Mouse (Mus musculus): ENCODE data around the gene Zfp362.

The Zfp362 gene

GRCm38 (mm10) chr4:128801675-128802465, 4.0 kb downstream of the Zfp362 start:
- DNase-seq (ENCODE audit: low spot score) = no peak

- no peak for DNase-seq (ENCODE audit: low spot score)
These were observed 9.1 kb downstream of the Zfp362 start for GRCm38 (mm10) chr4:128796788-128797187.

GRCm38 (mm10) chr4:128795596-128795995, 10.2 kb downstream of the Zfp362 start:
- no peak for DNase-seq (ENCODE audit: low spot score)

- no peak for DNase-seq (ENCODE audit: low spot score)
These were observed 11.6 kb downstream of the Zfp362 start for GRCm38 (mm10) chr4:128794198-128794597.

GRCm38 (mm10) chr4:128793710-128794109, 12.1 kb downstream of the Zfp362 start:
- DNase-seq (ENCODE audit: low spot score) = no peak

- no peak for DNase-seq (ENCODE audit: low spot score)
These were observed 16.2 kb downstream of the Zfp362 start for GRCm38 (mm10) chr4:128789646-128790045.

- DNase-seq (ENCODE audit: low spot score) = no peak
These were observed 17.7 kb downstream of the Zfp362 start for GRCm38 (mm10) chr4:128788108-128788507.

- DNase-seq (ENCODE audit: low spot score) = no peak
These were observed 18.6 kb downstream of the Zfp362 start for GRCm38 (mm10) chr4:128787023-128787939.

GRCm38 (mm10) chr4:128785921-128786654, 19.8 kb downstream of the Zfp362 start:
- no peak for DNase-seq (ENCODE audit: low spot score)

GRCm38 (mm10) chr4:128784950-128785631, 20.8 kb downstream of the Zfp362 start:
- no peak for DNase-seq (ENCODE audit: low spot score)

GRCm38 (mm10) chr4:128782645-128783044, 23.2 kb downstream of the Zfp362 start:
- no peak for DNase-seq (ENCODE audit: low spot score)

GRCm38 (mm10) chr4:128782037-128782436, 23.8 kb downstream of the Zfp362 start:
- no peak for DNase-seq (ENCODE audit: low spot score)

GRCm38 (mm10) chr4:128777593-128777992, 28.3 kb downstream of the Zfp362 start:
- no peak for DNase-seq (ENCODE audit: low spot score)

GRCm38 (mm10) chr4:128776568-128777289, 29.1 kb downstream of the Zfp362 start:
- peak; percentile 73 for DNase-seq (ENCODE audit: low spot score)

- DNase-seq (ENCODE audit: low spot score) = peak; percentile 65
These were observed 31.4 kb downstream of the Zfp362 start for GRCm38 (mm10) chr4:128774467-128774866.

- DNase-seq (ENCODE audit: low spot score) = no peak
These were observed 32.0 kb downstream of the Zfp362 start for GRCm38 (mm10) chr4:128773820-128774219.

- DNase-seq (ENCODE audit: low spot score) = no peak
These were observed 35.1 kb downstream of the Zfp362 start for GRCm38 (mm10) chr4:128770698-128771097.

GRCm38 (mm10) chr4:128769569-128770355, 36.1 kb downstream of the Zfp362 start:
- DNase-seq (ENCODE audit: low spot score) = no peak

- no peak for DNase-seq (ENCODE audit: low spot score)
These were observed 37.7 kb downstream of the Zfp362 start for GRCm38 (mm10) chr4:128768120-128768519.

- no peak for DNase-seq (ENCODE audit: low spot score)
These were observed 38.9 kb downstream of the Zfp362 start for GRCm38 (mm10) chr4:128766929-128767328.
